Mouse (Mus musculus): ENCODE data around the gene Stk25.
"Not testable (repeated sequence)": the region's sequence is repeated elsewhere in the genome, so short reads cannot be mapped to it uniquely, and the experiment has no call there.

The Stk25 gene

DNA sequence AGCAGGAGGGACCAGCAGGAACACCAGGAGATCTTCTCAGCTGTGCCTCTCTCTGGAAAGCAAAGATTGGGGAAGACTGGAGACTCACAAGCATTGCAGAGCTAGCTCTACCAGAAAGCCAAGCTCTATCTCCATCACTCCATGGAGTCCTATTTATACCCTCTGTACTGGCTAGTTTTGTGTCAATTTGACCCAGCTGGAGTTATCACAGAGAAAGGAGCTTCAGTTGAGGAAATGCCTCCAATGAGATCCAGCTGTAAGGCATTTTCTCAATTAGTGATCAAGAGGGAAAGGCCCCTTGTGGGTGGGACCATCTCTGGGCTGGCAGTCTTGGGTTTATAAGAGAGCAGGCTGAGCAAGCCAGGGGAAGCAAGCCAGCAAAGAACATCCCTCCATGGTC is at the start of gene Stk25:
Gene Stk25, minus strand, starts transcription at position 101 of the 400 bp plus-strand sequence.
- DNase-seq (ENCODE audit: low spot score in 2 of 2) = not testable (repeated sequence)

DNA sequence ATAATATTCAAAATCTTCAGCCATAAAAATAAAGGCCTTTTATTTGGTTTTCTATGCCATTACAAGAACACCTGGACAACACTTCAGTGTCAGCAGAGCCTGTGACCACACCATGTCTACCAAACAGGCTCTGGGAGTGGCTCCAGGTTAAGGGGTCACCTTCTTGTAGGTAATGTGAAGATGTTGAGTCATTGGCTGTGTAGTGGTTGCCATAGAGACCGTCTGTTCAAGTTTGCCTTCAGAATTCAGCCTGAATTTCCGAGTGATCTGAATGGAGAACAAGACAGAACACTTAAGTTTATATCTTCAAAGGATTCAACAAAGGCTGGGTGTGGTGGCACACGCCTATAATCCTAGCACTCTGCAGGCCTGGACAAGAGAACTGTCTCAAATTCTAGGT is 46.9 kb upstream of the Stk25 start:
- no peak for DNase-seq (ENCODE audit: low spot score in 2 of 2)

DNA sequence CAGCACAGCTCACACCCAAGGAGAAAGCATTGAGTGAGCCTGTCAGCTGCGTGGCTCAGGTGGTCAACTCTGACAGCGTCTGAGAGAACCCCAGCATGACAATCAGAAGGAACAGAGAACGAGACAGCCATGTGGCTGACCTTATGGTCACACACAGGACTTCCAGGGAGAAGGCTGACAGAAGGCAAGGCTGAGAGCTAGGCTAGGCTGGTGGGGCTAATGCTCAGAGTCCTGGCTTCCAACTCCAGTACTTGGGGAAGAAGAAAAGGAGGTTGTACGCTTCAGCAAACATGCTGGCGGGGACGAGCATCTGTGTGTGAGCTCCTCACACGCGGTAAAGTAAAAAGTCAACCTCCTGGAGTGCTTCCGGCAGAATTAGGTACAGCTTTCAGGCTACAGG is 45.9 kb upstream of the Stk25 start:
- no peak for DNase-seq (ENCODE audit: low spot score in 2 of 2)

DNA sequence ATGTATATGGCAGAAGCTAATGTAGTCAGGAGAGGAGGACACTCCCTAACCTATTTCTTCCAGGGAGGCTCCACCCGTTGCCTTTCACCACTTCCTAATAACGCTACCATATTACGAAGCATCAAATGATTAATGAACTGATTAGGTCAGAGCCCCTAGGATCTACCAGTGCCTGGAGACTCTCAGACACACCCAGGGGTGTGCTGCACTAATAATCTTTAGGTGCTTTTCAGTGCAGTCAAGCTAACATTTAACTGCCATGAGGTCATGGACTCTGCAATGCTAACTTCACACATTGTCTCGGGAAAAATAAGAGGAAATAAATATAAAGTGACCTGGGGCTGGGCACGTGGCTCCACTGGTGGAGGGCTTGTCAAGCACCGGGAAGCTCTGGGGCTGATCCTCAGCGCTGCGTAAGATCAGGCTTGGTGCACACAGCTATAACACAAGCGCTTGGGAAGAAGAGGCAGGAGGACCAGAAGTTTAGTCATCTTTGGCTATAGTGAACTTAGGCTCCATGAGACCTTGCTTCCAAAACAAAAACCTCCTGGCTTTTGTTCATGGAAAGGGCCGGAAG is 45.1 kb upstream of the Stk25 start:
- no peak for DNase-seq (ENCODE audit: low spot score in 2 of 2)

DNA sequence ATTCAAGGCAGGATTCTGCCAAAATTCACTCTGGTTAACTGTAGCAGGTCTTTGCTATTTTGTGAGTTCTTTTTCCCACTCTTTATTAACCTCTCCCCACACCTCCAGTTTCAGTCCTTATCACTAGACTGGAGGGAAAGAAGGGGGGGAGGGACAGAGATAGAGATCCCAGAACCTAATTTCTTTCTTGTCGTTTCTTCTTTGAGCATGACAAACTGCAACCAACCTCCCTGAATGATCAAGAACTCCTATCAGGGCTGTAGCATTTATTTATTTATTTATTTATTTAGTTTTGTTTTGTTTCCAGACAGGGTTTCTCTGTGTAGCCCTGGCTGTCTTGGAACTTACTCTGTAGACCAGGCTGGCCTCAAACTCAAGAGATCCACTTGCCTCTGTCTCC is 43.6 kb upstream of the Stk25 start:
- no peak for DNase-seq (ENCODE audit: low spot score in 2 of 2)

DNA sequence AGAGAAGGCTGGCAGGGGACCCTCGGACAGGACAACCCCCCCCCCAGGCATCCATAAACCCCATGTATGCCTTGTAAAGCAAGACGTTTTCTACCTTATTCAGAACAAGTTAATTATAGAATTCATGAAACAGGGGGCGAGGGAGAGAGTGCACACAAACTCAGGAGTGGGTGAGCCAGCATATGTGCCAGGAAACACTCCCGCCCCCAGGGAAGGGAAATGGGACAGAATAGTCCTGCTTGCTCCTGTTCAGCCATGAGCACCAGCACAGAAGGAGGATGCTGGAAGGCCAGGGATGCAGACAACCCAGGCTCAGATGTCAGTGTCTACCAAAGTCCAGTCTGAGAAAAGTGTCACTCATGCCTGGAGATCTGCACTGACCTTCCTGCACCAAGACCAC is 40.7 kb upstream of the Stk25 start:
- no peak for DNase-seq (ENCODE audit: low spot score in 2 of 2)

DNA sequence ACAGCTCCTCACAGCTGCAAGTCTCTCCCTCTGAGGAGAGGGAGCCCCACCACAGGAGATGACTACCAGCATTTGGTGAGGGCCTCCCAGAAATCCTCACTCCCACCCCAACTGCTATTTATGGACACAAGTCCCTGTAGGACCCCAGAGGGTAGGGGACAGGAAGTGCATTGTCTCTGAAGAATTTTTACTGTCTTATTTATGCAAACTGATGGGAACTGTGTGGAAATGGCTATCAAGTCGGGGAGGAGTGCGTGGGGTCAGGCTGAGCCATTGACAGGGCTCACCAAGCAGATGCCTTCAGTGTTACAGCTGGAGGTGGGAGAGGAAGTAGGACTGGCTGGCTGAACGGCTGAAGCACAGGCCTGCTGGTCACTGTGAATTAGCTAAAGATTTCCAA is 38.9 kb upstream of the Stk25 start:
- no peak for DNase-seq (ENCODE audit: low spot score in 2 of 2)

DNA sequence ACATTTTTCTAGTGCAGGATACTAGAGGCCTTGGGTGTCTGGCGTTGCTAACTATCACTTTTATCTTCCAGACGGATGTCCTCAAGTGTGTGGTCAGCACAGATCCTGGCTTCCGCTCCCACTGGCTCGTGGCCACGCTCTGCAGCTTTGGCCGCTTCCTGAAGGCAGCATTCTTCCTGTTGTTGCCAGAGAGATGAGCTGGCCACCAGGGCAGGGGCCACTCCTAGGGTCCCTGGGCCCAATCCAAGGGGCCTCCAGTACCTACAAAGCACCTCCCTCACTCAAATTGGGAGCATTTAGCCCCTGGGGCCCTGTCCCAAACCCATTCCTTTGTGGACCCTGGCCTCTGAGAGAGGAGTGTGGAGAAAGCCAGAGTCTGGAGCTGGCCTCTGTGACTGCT is 36.5 kb upstream of the Stk25 start:
- DNase-seq (ENCODE audit: low spot score in 2 of 2) = peak in 1 of 2 experiments; percentile 12

DNA sequence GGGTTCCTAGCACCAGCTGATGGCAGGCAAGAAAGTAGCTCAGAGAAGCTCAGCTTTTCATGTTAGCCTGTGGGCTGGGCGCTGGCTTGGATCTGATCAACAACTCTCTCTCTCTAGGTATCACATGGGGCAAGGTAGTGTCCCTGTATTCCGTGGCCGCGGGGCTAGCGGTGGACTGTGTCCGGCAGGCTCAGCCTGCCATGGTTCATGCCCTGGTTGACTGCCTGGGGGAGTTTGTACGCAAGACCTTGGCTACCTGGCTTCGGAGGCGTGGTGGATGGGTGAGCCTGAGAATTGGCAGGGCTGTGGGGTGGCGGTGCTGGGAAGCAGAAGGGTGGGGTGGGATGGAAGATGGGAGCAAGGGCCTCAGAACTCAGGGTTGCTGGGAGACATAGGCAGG is 35.5 kb upstream of the Stk25 start:
- no peak for DNase-seq (ENCODE audit: low spot score in 2 of 2)

DNA sequence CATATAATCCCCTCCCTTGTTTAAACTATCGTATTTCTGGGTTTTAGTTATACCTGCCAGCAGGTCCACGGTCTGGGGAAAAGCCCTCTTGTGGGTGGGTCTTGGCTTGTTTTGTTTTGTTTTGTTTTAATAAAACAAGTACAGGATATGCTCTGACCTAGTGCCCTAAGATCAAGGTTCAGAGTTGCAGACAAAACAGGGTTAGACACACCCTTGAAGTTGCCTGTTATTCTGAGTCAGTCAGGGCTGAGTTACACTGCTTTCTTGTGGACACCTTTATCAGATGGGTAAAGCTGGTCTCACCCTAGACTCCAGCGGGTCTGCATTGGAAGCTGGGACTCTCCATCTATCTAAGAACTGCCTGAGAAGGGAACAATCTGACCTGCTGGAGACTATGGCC is 35.0 kb upstream of the Stk25 start:
- DNase-seq (ENCODE audit: low spot score in 2 of 2) = no peak

DNA sequence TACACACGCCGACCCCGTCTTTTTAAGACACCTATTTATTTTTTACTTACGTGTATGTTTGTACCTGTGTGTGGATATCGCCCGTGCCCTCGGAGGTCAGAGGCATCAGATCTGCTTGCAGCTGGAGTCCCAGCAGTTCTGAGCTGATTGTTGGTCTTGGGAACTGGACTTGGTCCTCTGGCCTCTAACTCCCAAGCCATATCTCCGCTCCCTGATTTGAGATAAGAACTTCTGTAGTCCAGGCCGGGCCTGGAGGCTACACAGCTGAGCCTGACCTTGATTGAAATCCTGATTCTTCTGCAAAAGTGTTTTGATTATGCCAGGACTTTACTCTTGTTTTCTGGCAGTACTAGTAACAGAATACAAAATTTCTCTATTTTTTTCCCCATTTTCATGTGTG is 34.3 kb upstream of the Stk25 start:
- no peak for DNase-seq (ENCODE audit: low spot score in 2 of 2)

DNA sequence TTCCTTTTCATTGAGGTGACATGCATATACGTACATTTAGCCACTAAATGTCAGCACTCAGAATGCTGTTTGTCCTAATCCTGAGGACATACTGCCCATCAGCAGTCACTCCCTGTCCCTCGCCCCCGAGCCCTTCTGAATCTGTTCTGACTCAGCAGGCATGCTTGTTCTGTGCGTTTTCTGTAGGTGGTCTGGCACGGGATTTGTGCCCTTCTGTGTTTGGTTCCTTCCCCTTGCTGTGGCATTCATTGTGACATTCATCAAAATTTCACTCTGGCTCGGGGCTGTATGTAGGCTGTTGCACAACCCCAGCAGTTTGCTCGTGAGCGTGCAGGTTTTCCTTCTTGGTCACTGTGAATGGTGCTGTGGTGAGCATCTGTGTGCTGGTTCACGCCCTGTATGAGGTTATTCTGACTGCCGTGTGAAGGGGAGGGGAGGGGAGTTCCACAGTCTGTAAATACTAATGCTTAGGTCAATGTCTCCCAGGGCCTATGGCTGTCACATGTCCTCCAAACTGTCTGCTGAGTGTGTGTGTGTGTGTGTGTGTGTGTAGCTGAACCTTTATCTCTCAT is 33.4 kb upstream of the Stk25 start:
- DNase-seq (ENCODE audit: low spot score in 2 of 2) = no peak

DNA sequence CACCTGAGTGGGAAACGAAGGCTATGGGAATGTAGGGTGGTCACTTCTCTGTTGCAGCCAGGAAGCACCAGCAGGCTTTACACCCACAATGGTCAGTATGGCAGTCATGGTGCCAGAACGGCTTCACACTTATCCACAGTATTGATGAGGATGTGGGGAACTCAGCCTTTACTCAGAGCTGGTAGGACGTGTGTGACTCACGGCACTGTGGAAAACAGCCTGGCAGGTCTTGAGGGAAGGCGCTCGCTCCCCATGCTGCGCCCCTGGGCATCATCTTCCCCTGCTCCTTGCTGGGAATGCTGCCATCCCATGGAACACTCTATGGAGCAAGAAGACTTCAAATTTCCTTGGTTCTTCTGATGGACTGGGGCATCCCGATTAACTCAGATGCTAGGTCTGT is 32.6 kb upstream of the Stk25 start:
- no peak for DNase-seq (ENCODE audit: low spot score in 2 of 2)

DNA sequence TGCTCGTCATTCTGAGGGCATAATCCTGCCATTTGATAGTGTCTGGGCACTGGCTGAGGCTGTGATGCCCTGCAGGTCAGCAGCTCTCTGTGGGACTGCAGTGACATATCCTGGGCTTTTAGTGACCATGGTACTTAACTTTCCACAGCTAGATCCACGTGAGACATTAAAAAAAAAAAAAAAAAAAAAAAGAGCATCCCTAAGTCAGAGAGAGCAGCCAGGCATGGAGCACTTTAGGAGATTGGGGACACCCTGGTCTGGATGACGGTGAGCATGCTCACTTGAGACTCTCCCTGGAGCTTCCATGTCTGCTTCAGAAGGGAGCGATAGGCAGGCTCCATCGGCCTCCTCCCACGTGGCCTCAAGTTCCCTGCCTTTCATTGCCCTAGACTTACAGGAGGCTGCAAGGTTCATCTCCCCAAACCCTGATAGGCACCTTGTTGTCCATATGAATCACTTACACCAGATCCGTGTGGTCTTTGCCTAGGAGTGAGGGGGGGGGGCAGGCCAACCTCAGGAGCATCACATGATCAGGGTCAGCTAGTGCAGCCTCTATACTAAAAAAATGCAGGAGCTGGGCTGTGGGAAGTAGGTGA is 31.5 kb upstream of the Stk25 start:
- DNase-seq (ENCODE audit: low spot score in 2 of 2) = no peak

DNA sequence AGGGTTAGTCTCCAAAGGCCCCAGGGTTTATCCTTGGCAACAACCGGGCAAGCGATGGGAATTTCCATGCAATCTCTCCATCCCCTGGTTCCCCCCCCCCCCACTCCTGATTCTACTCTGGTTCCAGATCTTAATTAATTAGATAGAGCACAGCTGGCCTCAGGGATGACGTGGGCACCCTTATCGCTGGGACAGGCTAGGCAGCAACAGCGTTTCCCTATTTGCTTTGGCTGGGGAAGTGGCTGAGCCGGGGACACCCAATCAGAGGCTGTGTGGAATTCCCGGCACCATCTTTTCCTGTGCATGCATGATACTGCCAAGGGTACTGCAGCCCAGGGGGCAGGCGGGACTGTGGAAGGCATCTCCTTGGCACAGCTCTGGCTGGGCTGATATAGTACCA is 29.7 kb upstream of the Stk25 start:
- DNase-seq (ENCODE audit: low spot score in 2 of 2) = peak in 1 of 2 experiments; percentile 24

DNA sequence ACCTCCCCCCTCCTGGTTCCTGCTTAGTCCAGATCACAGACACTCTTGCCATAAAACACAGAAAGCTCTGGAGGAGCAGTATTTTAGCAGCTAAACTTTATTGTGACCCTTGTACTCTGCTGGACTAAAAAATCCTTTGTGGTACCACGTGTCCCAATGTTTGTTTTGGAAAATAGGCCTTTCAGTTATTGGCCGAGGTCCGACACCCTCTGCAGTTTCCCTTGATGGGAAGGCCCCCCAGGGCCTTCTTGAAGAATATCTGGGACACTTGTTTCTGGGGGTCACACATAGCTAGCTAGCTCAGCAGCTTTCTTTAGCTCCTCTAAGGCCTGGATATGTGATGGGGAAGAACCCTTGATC is 28.5 kb upstream of the Stk25 start:
- no peak for DNase-seq (ENCODE audit: low spot score in 2 of 2)

DNA sequence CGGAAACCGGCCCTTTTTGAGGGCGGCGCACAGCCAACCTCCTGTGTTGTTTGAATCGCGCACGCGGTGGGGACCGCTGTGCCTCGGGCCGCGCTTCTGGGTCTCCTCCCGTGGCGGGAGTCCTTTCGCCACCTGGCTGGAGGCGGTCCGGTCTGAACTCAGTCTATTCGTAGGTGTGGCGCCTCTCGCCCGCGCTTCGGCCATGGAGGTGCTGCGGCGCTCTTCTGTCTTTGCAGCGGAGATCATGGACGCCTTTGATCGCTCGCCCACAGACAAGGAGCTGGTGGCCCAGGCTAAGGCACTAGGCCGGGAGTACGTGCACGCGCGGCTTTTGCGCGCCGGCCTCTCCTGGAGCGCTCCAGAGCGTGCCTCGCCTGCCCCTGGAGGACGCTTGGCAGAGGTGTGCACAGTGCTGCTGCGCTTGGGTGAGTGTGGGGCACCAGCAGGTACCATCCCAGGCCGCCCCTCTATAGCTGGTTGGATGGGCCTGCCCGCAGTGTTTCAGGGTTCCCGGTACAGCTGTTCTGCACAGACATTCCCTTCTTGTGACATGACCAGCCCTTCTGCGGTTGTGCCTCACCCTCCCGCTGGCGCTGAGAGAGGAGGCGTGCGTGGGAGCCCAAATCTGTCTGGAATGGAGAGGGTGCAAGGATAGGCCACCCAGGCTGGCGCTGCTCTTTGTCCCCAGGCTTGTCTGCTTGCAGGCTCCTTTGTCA is 27.9 kb upstream of the Stk25 start:
- no peak for DNase-seq (ENCODE audit: low spot score in 2 of 2)

DNA sequence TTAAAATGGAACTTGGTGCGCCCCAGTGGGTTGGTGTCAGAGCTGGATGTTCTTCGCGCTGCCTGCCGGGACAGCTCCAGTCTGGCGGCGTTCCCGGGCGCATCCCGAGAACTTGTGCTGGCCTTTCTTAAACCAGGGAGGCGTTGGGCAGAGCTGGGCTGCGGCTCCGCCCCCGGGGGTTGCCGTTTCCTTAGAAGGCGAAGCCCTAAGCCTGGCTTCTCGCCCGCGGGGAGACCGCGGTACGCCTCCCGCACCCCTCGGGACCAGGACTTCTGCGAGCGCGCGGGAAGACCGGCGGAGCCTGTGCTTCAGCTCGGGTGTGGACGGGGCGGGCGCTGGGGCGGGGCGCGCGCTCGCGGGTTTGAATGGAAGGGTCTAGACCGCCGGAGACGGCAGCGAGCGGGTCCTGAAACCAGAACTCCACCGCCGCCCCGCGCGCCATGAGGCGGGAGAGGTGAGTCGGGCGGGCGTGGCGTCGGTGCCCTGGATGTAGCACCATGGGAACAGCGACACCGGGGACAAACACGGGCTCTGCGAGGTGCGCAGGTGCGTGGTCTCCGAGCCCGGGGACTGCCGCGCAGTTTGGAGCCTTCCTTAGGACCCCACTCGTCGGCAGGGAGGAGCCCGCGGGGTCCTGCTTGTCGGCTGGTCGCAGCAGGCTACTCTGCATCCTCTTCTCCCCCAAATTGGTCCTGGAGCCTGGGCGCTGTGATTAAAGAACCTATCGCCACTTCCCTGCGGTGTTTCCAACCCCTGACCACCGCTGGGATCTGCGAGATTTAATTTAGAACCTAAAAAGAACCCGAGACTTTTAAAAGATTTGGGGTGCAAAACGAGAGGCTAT is 27.2 kb upstream of the Stk25 start, which contains the start of gene Bok:
Gene Bok, plus strand, starts transcription at position 260 of the 844 bp plus-strand sequence.
- DNase-seq (ENCODE audit: low spot score in 2 of 2) = peak; percentile 30 to 36

DNA sequence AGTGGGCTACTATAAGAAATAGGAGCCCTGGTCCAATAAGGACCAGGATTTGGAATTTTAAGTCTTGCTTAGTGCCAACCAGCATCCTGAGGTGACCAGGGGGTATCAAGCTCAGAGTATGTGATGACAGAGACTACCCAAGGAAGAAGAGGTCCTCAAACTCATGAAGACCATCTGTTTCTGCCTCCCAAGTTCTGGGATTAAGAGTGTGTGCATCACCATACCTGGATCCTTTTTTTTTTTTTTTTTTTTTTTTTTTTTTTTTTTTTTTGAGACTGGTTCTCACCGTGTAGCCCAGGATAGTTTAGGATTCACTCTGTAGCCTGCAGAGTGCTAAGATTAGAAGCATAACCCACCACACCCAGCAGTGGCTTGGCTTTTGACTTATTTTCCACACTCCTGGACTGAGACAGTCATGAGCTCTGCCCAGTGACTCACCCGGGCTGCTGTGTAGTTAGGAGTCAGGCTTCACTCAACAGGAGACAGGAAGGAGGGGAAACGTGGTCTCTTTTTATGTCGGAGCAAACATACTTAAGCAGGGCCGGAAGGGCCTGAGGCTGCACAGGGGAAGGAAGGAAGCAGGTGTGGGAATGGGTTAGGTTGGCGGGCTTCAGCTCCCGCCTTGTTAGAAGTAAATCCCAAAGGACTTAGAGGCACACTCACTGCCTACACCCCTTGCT is 21.6 kb upstream of the Stk25 start:
- no peak for DNase-seq (ENCODE audit: low spot score in 2 of 2)

DNA sequence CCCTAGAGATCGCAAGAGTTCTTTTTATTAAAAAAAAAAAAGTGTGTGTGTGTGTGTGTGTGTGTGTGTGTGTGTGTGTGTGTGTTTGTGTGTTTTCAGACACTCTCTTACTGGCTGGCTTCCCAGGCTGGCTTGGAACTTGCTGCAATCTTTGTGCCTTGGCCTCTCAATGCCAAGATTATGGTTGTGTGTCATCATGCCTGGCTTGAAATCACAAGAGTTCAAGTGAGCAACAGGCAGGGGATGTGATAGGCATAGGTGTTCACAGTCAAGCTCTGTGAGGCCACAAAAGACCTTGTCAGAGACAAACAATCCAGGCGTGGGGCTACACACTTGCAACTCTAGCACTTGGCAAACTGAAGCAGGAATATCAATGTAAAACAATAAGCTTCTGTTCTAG is 19.9 kb upstream of the Stk25 start:
- DNase-seq (ENCODE audit: low spot score in 2 of 2) = no peak

DNA sequence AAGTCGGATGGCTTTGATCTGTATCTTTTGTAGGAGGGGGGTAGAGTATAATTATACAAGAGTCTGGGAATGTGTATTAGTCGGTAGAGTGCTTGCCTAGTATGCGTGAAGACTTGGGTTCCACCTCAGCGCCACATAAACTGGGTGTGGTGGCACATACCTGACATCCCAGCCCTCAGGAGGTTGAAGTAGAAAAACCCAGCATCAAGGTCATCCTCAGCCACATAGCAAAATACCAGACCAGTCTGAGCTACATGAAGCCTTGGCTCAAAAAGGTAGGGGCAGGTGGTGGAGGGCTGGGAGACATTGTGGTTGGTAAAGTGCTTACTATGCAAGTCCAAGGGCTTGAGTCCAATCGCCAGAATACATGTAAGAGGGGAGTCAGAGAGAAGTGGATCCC is 14.2 kb upstream of the Stk25 start:
- DNase-seq (ENCODE audit: low spot score in 2 of 2) = no peak

DNA sequence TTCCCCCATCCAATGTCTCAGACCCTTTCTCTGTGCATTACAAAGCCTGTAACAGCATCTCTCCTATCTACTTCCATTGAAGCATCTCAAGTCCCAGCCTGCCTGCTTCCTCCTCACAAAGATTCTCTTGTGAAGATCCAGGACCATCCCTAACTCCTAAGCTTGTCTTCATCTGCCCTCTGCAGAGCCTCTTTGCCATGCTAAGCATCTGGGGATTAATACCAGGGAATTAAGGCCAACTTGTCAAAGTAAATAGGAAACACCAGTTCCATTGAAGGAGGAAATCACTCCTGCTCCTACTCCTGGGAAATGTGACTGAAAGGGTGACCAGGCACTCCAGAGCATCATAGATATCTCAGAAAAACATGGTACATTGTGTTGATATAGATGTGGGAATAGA is 11.5 kb upstream of the Stk25 start:
- no peak for DNase-seq (ENCODE audit: low spot score in 2 of 2)
